Mouse (Mus musculus) MN1 (cell line): ENCODE results near the gene Lrrc59.
"Not testable (repeated sequence)": the region's sequence is repeated elsewhere in the genome, so short reads cannot be mapped to it uniquely, and the experiment has no call there.

Experiments used
- DNase-seq: peaks from one replicate; pipeline ENCODE4 v3.0.0-alpha.2; 2016; ENCODE audit warnings: low spot score

Lrrc59 gene

GRCm38 (mm10) chr11:94631969-94632368 is 2.4 kb downstream of the Lrrc59 start:
- no peak for DNase-seq

GRCm38 (mm10) chr11:94632988-94633387 is 3.4 kb downstream of the Lrrc59 start:
- no peak for DNase-seq

- DNase-seq = no peak
Measured at GRCm38 (mm10) chr11:94634431-94634830, 4.9 kb downstream of the Lrrc59 start.

GRCm38 (mm10) chr11:94644461-94645219 is 15.1 kb downstream of the Lrrc59 start:
- DNase-seq = no peak

GRCm38 (mm10) chr11:94646457-94646856 is 16.9 kb downstream of the Lrrc59 start:
- no peak for DNase-seq

- DNase-seq = not testable (repeated sequence)
Measured at GRCm38 (mm10) chr11:94651241-94651640, 21.7 kb downstream of the Lrrc59 start.

- DNase-seq = no peak
Measured at GRCm38 (mm10) chr11:94652973-94653372, 23.4 kb downstream of the Lrrc59 start.

GRCm38 (mm10) chr11:94653663-94654436 is 24.3 kb downstream of the Lrrc59 start, which contains the start of the genes Mrpl27 and Eme1:
Gene Mrpl27, plus strand, starts transcription at chr11:94653767.
Gene Eme1, minus strand, starts transcription at chr11:94653964.
- DNase-seq = peak; percentile 80

GRCm38 (mm10) chr11:94661344-94661743 is 31.8 kb downstream of the Lrrc59 start:
- no peak for DNase-seq

GRCm38 (mm10) chr11:94665281-94665680 is 35.7 kb downstream of the Lrrc59 start:
- no peak for DNase-seq

- no peak for DNase-seq
Measured at GRCm38 (mm10) chr11:94674984-94675383, 45.4 kb downstream of the Lrrc59 start.

- no peak for DNase-seq
Measured at GRCm38 (mm10) chr11:94675446-94675845, 45.9 kb downstream of the Lrrc59 start.

- peak; percentile 16 for DNase-seq
Measured at GRCm38 (mm10) chr11:94676308-94676707, 46.7 kb downstream of the Lrrc59 start.

GRCm38 (mm10) chr11:94676754-94677606 is 47.4 kb downstream of the Lrrc59 start, which contains the start of gene Xylt2:
Gene Xylt2, minus strand, starts transcription at chr11:94677515.
- peak; percentile 88 for DNase-seq

- DNase-seq = no peak
Measured at GRCm38 (mm10) chr11:94677607-94678145, 48.1 kb downstream of the Lrrc59 start.

- no peak for DNase-seq
Measured at GRCm38 (mm10) chr11:94680639-94681038, 51.1 kb downstream of the Lrrc59 start.

- no peak for DNase-seq
Measured at GRCm38 (mm10) chr11:94681640-94682039, 52.1 kb downstream of the Lrrc59 start.

GRCm38 (mm10) chr11:94682427-94682826 is 52.9 kb downstream of the Lrrc59 start:
- DNase-seq = no peak

GRCm38 (mm10) chr11:94687178-94687577 is 57.6 kb downstream of the Lrrc59 start:
- no peak for DNase-seq

GRCm38 (mm10) chr11:94692502-94692901 is 62.9 kb downstream of the Lrrc59 start:
- DNase-seq = not testable (repeated sequence)
